Mouse (Mus musculus) right cerebral cortex, adult 18-20 months (tissue): ENCODE data around the gene Ugt2b37.
"Not testable (repeated sequence)": the region's sequence is repeated elsewhere in the genome, so short reads cannot be mapped to it uniquely, and the experiment has no call there.

Experiments
- DNase-seq: peaks from one replicate; pipeline ENCODE4 v3.0.0; 2022; ENCODE audit warnings: mixed read lengths

Gene Ugt2b37

GRCm38 (mm10) chr5:87254676-87255075 is at the start of gene Ugt2b37:
Gene Ugt2b37, minus strand, starts transcription at chr5:87254804.
- not testable (repeated sequence) for DNase-seq

- not testable (repeated sequence) for DNase-seq
These were observed 31.6 kb upstream of the Ugt2b37 start for GRCm38 (mm10) chr5:87286180-87286579.

GRCm38 (mm10) chr5:87275986-87276385 is 21.4 kb upstream of the Ugt2b37 start:
- not testable (repeated sequence) for DNase-seq

GRCm38 (mm10) chr5:87275581-87275980 is 21.0 kb upstream of the Ugt2b37 start:
- DNase-seq, result no peak

- no peak for DNase-seq
These were observed 1.2 kb upstream of the Ugt2b37 start for GRCm38 (mm10) chr5:87255831-87256230.

- DNase-seq, result not testable (repeated sequence)
These were observed 12.5 kb downstream of the Ugt2b37 start for GRCm38 (mm10) chr5:87242140-87242539.

- DNase-seq, result not testable (repeated sequence)
These were observed 58.2 kb downstream of the Ugt2b37 start for GRCm38 (mm10) chr5:87196430-87196829.
